Mouse (Mus musculus) embryonic fibroblast, embryonic 13.5 days (primary cell): Measurements from ENCODE around the gene Olfr67. TPM values are rescaled to one million over a fixed set of nuclear protein-coding genes. Genes with fewer than 3 reads are reported as not detected.
"Not testable (repeated sequence)": the region's sequence is repeated elsewhere in the genome, so short reads cannot be mapped to it uniquely, and the experiment has no call there.

Source experiments
- H3K27ac ChIP-seq: 2 replicates; pipeline ENCODE4 v1.5.1; 2012; ENCODE audit warnings: low read length, control low read depth, inconsistent platforms; ENCODE audit not compliant: insufficient read depth
- H3K4me1 ChIP-seq: 2 replicates; pipeline ENCODE4 v1.6.1; 2011; ENCODE audit warnings: low read length; ENCODE audit not compliant: control insufficient read depth, insufficient read depth
- H3K4me3 ChIP-seq: 2 replicates; pipeline ENCODE4 v1.5.1; 2011; ENCODE audit warnings: mild to moderate bottlenecking, control low read depth, low read length; ENCODE audit not compliant: insufficient read depth
- CTCF ChIP-seq: IDR thresholded peaks from 2 replicates; pipeline ENCODE4 v1.5.1; 2011; ENCODE audit warnings: mild to moderate bottlenecking, control low read depth, low read length, moderate library complexity, borderline replicate concordance; ENCODE audit not compliant: insufficient read depth
- POLR2A ChIP-seq: IDR thresholded peaks from 2 replicates; pipeline ENCODE4 v1.6.1; 2011; ENCODE audit warnings: low read depth, mild to moderate bottlenecking, control low read depth, low read length, moderate library complexity
- polyA plus RNA-seq: library from polyadenylated mRNA; stranded (reverse); fragments of >200 nt; gene quantifications from 2 replicates; pipeline ENCODE4 v1.2.4, GENCODE M21; 2011; ENCODE audit warnings: low read depth; ENCODE audit not compliant: missing spikeins, insufficient read length

Olfr67 gene
- polyA plus RNA-seq, 1 experiment, result not detected

- Histone ChIP-seq H3K4me3 (no peak overlapping the region), H3K27ac (no peak overlapping the region), H3K4me1 (no peaks in the 10 kb centered on the region)
- TF ChIP-seq CTCF (no peak), POLR2A (no peak)
These were observed 20.6 kb upstream of the Olfr67 start for GRCm38 (mm10) chr7:103812174-103812573.

GRCm38 (mm10) chr7:103811223-103811845 lies 19.7 kb upstream of the Olfr67 start:
- H3K4me3 ChIP-seq, result no peak overlapping the region
- TF ChIP-seq CTCF (no peak), POLR2A (no peak)
- H3K27ac ChIP-seq, result no peak overlapping the region
- H3K4me1 ChIP-seq, result no peaks in the 10 kb centered on the region

GRCm38 (mm10) chr7:103810746-103811145 lies 19.1 kb upstream of the Olfr67 start:
- H3K4me1 ChIP-seq, result no peaks in the 10 kb centered on the region
- TF ChIP-seq CTCF, result no peak
- TF ChIP-seq POLR2A, result no peak
- no peak overlapping the region for H3K27ac ChIP-seq
- H3K4me3 ChIP-seq, result no peak overlapping the region

- H3K4me1 ChIP-seq, result no peaks in the 10 kb centered on the region
- no peak overlapping the region for H3K27ac ChIP-seq
- no peak overlapping the region for H3K4me3 ChIP-seq
- TF ChIP-seq POLR2A (no peak), CTCF (no peak)
These were observed 18.7 kb upstream of the Olfr67 start for GRCm38 (mm10) chr7:103810296-103810695.

GRCm38 (mm10) chr7:103809801-103810155 lies 18.2 kb upstream of the Olfr67 start:
- H3K27ac ChIP-seq, result no peak overlapping the region
- no peak overlapping the region for H3K4me3 ChIP-seq
- TF ChIP-seq POLR2A (no peak), CTCF (no peak)
- H3K4me1 ChIP-seq, result no peaks in the 10 kb centered on the region

- Histone ChIP-seq H3K27ac (no peak overlapping the region), H3K4me1 (no peaks in the 10 kb centered on the region), H3K4me3 (no peak overlapping the region)
- TF ChIP-seq POLR2A (no peak), CTCF (no peak)
These were observed 17.6 kb upstream of the Olfr67 start for GRCm38 (mm10) chr7:103808971-103809800.

GRCm38 (mm10) chr7:103808120-103808519 lies 16.5 kb upstream of the Olfr67 start:
- not testable (repeated sequence) for H3K27ac ChIP-seq, H3K4me1 ChIP-seq, H3K4me3 ChIP-seq

- no peak overlapping the region for H3K4me3 ChIP-seq
- no peak for TF ChIP-seq CTCF
- no peak for TF ChIP-seq POLR2A
- H3K4me1 ChIP-seq, result no peaks in the 10 kb centered on the region
- H3K27ac ChIP-seq, result no peak overlapping the region
These were observed 15.2 kb upstream of the Olfr67 start for GRCm38 (mm10) chr7:103806856-103807255.

GRCm38 (mm10) chr7:103792669-103793388 lies 1.2 kb upstream of the Olfr67 start:
- no peaks in the 10 kb centered on the region for H3K4me1 ChIP-seq
- H3K27ac ChIP-seq, result no peak overlapping the region
- TF ChIP-seq POLR2A (no peak), CTCF (no peak)
- no peak overlapping the region for H3K4me3 ChIP-seq

GRCm38 (mm10) chr7:103779598-103779997 lies 12.0 kb downstream of the Olfr67 start, which contains the start of gene Olfr68:
TSS of gene Olfr68 (minus strand) at chr7:103779698.
- no peak within 1 kb of the TSS for H3K4me3 ChIP-seq
- no peak for TF ChIP-seq POLR2A
- no peak for TF ChIP-seq CTCF
- H3K27ac ChIP-seq, result no peak within 1 kb of the TSS
- no peaks in the 10 kb centered on the region for H3K4me1 ChIP-seq

GRCm38 (mm10) chr7:103777652-103778051 lies 14.0 kb downstream of the Olfr67 start:
- H3K4me3 ChIP-seq, H3K4me1 ChIP-seq, H3K27ac ChIP-seq: not testable (repeated sequence)
